Mouse (Mus musculus) 416B (cell line): Measurements from ENCODE around the gene Gm1527.
A peak's percentile ranks its signal among the peaks of the same experiment; 100 is the strongest.
"Not testable (repeated sequence)": the region's sequence is repeated elsewhere in the genome, so short reads cannot be mapped to it uniquely, and the experiment has no call there.

Experiments used
- DNase-seq: peaks from one replicate; pipeline ENCODE4 v3.0.0; 2011; ENCODE audit warnings: low read depth

The Gm1527 gene

GRCm38 (mm10) chr3:28892317-28892716 is at the start of gene Gm1527:
TSS of gene Gm1527 (plus strand) at chr3:28892617.
- DNase-seq = no peak

- no peak for DNase-seq
Observed at GRCm38 (mm10) chr3:28843231-28843630, 49.2 kb upstream of the Gm1527 start.

- no peak for DNase-seq
Observed at GRCm38 (mm10) chr3:28847115-28847514, 45.3 kb upstream of the Gm1527 start.

- DNase-seq = not testable (repeated sequence)
Observed at GRCm38 (mm10) chr3:28852174-28852573, 40.2 kb upstream of the Gm1527 start.

- not testable (repeated sequence) for DNase-seq
Observed at GRCm38 (mm10) chr3:28859630-28860392, 32.6 kb upstream of the Gm1527 start.

GRCm38 (mm10) chr3:28896966-28897365 is 4.5 kb downstream of the Gm1527 start:
- not testable (repeated sequence) for DNase-seq

GRCm38 (mm10) chr3:28965931-28966330 is 73.5 kb downstream of the Gm1527 start:
- DNase-seq = no peak

GRCm38 (mm10) chr3:28968851-28969250 is 76.4 kb downstream of the Gm1527 start:
- peak; percentile 62 for DNase-seq
